Mouse (Mus musculus) olfactory bulb, adult 2 months (tissue): ENCODE measurements at regions not wholly inside any gene's neighbourhood (a gene's known extent, or its start where the extent isn't known, plus 50 kb on each side); places are given as distances from the start of the nearest gene placed in this dataset.

ENCODE experiments used
- H3K27ac ChIP-seq: fragments of 200-500 bp; 2 replicates; pipeline ENCODE4 v1.5.1; 2012; ENCODE audit warnings: low read depth, low read length; ENCODE audit not compliant: insufficient read depth
- H3K4me1 ChIP-seq: fragments of 200-500 bp; 2 replicates; pipeline ENCODE4 v1.6.1; 2012; ENCODE audit warnings: low read length; ENCODE audit not compliant: control insufficient read depth, insufficient read depth
- H3K4me3 ChIP-seq: fragments of 200-500 bp; 2 replicates; pipeline ENCODE4 v1.5.1; 2012; ENCODE audit warnings: mild to moderate bottlenecking, low read depth, low read length, moderate library complexity; ENCODE audit not compliant: insufficient read depth
- CTCF ChIP-seq: fragments of 200-500 bp; IDR thresholded peaks from 2 replicates; pipeline ENCODE4 v1.5.1; 2012; ENCODE audit warnings: low read depth, mild to moderate bottlenecking, low read length, moderate library complexity; ENCODE audit not compliant: insufficient read depth
- POLR2A ChIP-seq: fragments of 200-500 bp; IDR thresholded peaks from 2 replicates; pipeline ENCODE4 v1.6.1; 2012; ENCODE audit warnings: mild to moderate bottlenecking, low read depth, low read length, moderate library complexity; ENCODE audit not compliant: insufficient read depth
- WGBS: fragments of 180-500 bp; shearing (Covaris S2); methylation state at CpG from one replicate; pipeline ENCODE4 v1.1.7; 2018; 5-methylcytosine and 5-hydroxymethylcytosine counted together

GRCm38 (mm10) chr11:79777988-79778387, 184.2 kb downstream of the Utp6 start:
- WGBS: 43% methylated on average over 2 of the region's 2 CpGs
- Histone ChIP-seq H3K4me3 (no peak overlapping the region), H3K4me1 (no peaks in the 10 kb centered on the region), H3K27ac (no peak overlapping the region)
- no peak for TF ChIP-seq CTCF
- no peak for TF ChIP-seq POLR2A

GRCm38 (mm10) chr11:79776577-79776976, 185.6 kb downstream of the Rab11fip4 start:
- no peak overlapping the region for H3K27ac ChIP-seq
- H3K4me3 ChIP-seq: no peak overlapping the region
- 79% methylated on average over 6 of the region's 6 CpGs for WGBS
- TF ChIP-seq CTCF (no peak), POLR2A (no peak)
- H3K4me1 ChIP-seq: no peaks in the 10 kb centered on the region

- no peak overlapping the region for H3K27ac ChIP-seq
- TF ChIP-seq CTCF (no peak), POLR2A (no peak)
- WGBS: 93% methylated on average over 1 of the region's 1 CpGs
- no peak overlapping the region for H3K4me3 ChIP-seq
- no peaks in the 10 kb centered on the region for H3K4me1 ChIP-seq
Measured at GRCm38 (mm10) chr11:79773755-79774154, 182.7 kb downstream of the Rab11fip4 start.

GRCm38 (mm10) chr11:79771431-79771830, 180.4 kb downstream of the Rab11fip4 start:
- TF ChIP-seq CTCF (no peak), POLR2A (no peak)
- Histone ChIP-seq H3K4me3 (no peak overlapping the region), H3K4me1 (no peaks in the 10 kb centered on the region), H3K27ac (no peak overlapping the region)
- WGBS: 78% methylated on average over 3 of the region's 3 CpGs

GRCm38 (mm10) chr11:79767111-79767510, 176.1 kb downstream of the Rab11fip4 start:
- 97% methylated on average over 5 of the region's 5 CpGs for WGBS

GRCm38 (mm10) chr11:79766036-79766435, 175.0 kb downstream of the Rab11fip4 start:
- Histone ChIP-seq H3K4me1 (no peaks in the 10 kb centered on the region), H3K4me3 (no peak overlapping the region), H3K27ac (no peak overlapping the region)
- no peak for TF ChIP-seq CTCF
- no peak for TF ChIP-seq POLR2A
- 100% methylated on average over 2 of the region's 2 CpGs for WGBS

More at GRCm38 (mm10) chr11:79767111-79767510, 176.1 kb downstream of the Rab11fip4 start:
- no peak overlapping the region for H3K27ac ChIP-seq
- TF ChIP-seq CTCF (no peak), POLR2A (no peak)
- no peak overlapping the region for H3K4me3 ChIP-seq
- H3K4me1 ChIP-seq: no peaks in the 10 kb centered on the region

- H3K4me1 ChIP-seq: no peaks in the 10 kb centered on the region
- no peak overlapping the region for H3K4me3 ChIP-seq
- no peak overlapping the region for H3K27ac ChIP-seq
- 75% methylated on average over 2 of the region's 2 CpGs for WGBS
- TF ChIP-seq CTCF (no peak), POLR2A (no peak)
Measured at GRCm38 (mm10) chr11:79765396-79765795, 174.4 kb downstream of the Rab11fip4 start.

- H3K4me1 ChIP-seq: no peaks in the 10 kb centered on the region
- 92% methylated on average over 6 of the region's 6 CpGs for WGBS
- no peak overlapping the region for H3K27ac ChIP-seq
- TF ChIP-seq POLR2A: no peak
- no peak for TF ChIP-seq CTCF
- no peak overlapping the region for H3K4me3 ChIP-seq
Measured at GRCm38 (mm10) chr11:79764026-79764425, 173.0 kb downstream of the Rab11fip4 start.

GRCm38 (mm10) chr11:79762654-79763053, 171.6 kb downstream of the Rab11fip4 start:
- no peak overlapping the region for H3K27ac ChIP-seq
- no peak overlapping the region for H3K4me3 ChIP-seq
- 98% methylated on average over 2 of the region's 2 CpGs for WGBS
- no peak for TF ChIP-seq CTCF
- no peak for TF ChIP-seq POLR2A
- H3K4me1 ChIP-seq: no peaks in the 10 kb centered on the region

GRCm38 (mm10) chr11:79762027-79762426, 171.0 kb downstream of the Rab11fip4 start:
- no peak for TF ChIP-seq CTCF
- no peak for TF ChIP-seq POLR2A
- no peak overlapping the region for H3K4me3 ChIP-seq
- H3K27ac ChIP-seq: no peak overlapping the region
- 65% methylated on average over 2 of the region's 2 CpGs for WGBS
- no peaks in the 10 kb centered on the region for H3K4me1 ChIP-seq
